Mouse (Mus musculus): Measurements from ENCODE around the gene Tsc22d1.

- no peak for TF ChIP-seq EP300 (IDR thresholded peaks at IDR 0.05; ENCODE audit: low read length)
- no peak for TF ChIP-seq BHLHE40 (IDR thresholded peaks at IDR 0.05; ENCODE audit: low read depth, low read length)
- TF ChIP-seq ZC3H11A (IDR thresholded peaks at IDR 0.05; ENCODE audit: low read depth, low read length) = no peak
- no peak for TF ChIP-seq POLR2A (IDR thresholded peaks at IDR 0.05; ENCODE audit: low read depth, low read length)
- TF ChIP-seq ZNF384 (IDR thresholded peaks at IDR 0.05; ENCODE audit: low read depth, low read length) = no peak
- no peak for TF ChIP-seq HCFC1 (IDR thresholded peaks at IDR 0.05; ENCODE audit: low read depth, low read length)
- no peak for TF ChIP-seq ETS1 (conservative IDR thresholded peaks at IDR 0.05; ENCODE audit: low read depth, low read length)
Observed at GRCm38 (mm10) chr14:76374601-76375000, 40.2 kb upstream of the Tsc22d1 start.
